Mouse (Mus musculus) megakaryocyte-erythroid progenitor cell, adult 5 weeks (primary cell): Measurements from ENCODE around the gene Eri3. TPM values are rescaled to one million over a fixed set of nuclear protein-coding genes. Genes with fewer than 3 reads are reported as not detected.

Experiments used
- polyA plus RNA-seq: library from polyadenylated mRNA; stranded (reverse); fragments of >175 nt; gene quantifications from 2 replicates; pipeline ENCODE4 v1.2.3, GENCODE M21; 2012

Eri3 gene
- 223 and 259 TPM in 2 replicates for polyA plus RNA-seq

DNA sequence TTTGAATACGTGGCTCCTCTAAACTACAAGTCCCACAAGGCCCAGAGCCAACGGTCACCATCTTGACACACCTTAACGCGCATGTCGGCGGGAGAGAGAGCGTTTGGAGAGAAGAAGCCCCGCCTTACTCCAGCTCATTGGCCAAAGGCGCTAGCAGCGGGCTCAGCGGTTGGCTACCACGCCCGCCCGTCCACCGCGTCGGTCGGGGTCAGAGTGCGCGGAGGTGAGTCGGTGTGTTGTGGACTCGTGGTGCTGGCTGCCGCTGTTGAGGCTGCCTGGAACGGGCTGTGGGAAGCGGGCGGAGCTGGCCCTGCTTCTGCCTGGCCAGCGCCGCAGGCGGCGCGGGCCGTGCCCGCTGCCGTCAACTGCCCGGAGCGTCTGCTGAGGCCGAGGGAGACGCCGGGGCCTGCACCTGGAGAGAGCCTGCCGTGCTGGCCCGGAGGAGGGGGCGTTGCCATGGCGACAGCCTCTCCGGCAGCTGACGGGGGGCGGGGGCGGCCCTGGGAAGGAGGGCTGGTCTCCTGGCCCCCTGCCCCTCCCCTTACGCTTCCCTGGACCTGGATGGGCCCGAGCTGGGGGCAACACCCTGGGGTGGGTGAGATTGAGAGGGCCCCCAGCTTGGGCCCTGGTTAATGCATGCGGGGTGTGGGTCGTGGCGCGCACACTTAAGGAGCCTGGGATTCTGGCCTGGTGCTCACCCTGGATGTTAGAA lies at the start of gene Eri3:
Gene Eri3 (plus strand): TSS at position 226 of the 712 bp plus-strand sequence.

GRCm38 (mm10) chr4:117681931-117682461 lies 131.8 kb downstream of the Eri3 start, which contains the start of gene Dmap1:
TSS of gene Dmap1 (minus strand) at chr4:117682273.

Other genes starting within 250 kb of the Eri3 start
- 108 and 142 TPM in 2 replicates for gene Rnf220, start 53.3 kb upstream of the Eri3 start, polyA plus RNA-seq
- 30.7 and 31.2 TPM in 2 replicates for gene Dmap1, start 131.9 kb downstream of the Eri3 start, polyA plus RNA-seq
- gene Gm12845, start 174.0 kb downstream of the Eri3 start, polyA plus RNA-seq: not detected in 2 replicates
- not detected in 2 replicates for gene Klf17, start 215.3 kb downstream of the Eri3 start, polyA plus RNA-seq